Mouse (Mus musculus) thymus, postnatal 0 days (tissue): Measurements from ENCODE around the gene Creb1. TPM values are rescaled to one million over a fixed set of nuclear protein-coding genes. Genes with fewer than 3 reads are reported as not detected.
"Not testable (repeated sequence)": the region's sequence is repeated elsewhere in the genome, so short reads cannot be mapped to it uniquely, and the experiment has no call there.

Experiments used
- DNase-seq: peaks from one replicate; pipeline ENCODE4 v3.0.0-alpha.2; 2015; ENCODE audit warnings: low spot score
- polyA plus RNA-seq: library from polyadenylated mRNA; unstranded; fragments of >200 nt; fragmentation: Nextera tagmentation; extraction: Ambion mirVana; gene quantifications from 2 replicates; pipeline ENCODE4 v1.2.1, GENCODE M21; 2015

Gene Creb1
- polyA plus RNA-seq, 1 experiment from 2014 or later: 40.2 TPM

DNA sequence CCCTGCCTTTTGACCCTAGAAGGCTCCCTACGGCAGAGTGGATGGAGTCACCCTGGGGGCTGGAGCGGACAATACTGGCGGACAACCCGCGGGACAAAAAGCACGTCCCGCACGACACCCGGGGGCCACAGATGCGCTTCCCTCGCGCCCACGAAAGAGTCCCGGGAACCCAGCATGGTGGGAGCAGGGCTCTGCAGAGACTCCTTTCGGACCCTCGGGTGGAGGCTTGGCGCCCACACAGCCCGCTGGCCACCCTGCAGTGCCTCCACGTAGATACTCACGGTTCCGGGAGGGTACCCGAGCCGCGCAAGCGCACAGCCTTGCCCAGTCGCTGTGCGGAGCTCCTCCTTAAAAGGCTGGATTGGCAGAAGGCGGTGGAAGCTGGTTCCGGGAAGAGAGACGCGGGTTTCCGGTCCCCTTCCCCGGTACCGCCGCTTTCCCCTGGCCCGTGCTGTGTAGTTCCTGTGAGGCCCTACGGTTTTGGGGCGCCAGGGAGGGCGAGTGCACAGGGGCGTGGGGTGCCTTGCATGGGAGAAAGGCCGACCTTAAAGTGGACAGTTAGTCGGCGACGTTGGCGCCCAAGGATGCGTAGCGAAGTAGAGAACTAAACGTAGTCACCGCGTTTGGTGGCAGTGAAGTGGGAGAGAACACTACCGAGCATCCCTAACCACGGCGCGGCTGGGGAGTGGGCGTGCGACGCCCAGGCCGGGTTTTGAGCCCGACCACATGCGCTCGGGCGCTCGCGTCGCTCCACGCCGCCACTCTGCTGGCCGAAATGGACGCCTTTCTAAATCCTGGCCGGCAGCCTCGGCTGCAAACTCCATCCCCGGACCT, 84.7 kb downstream of the Creb1 start, which contains the start of gene Mettl21a:
Gene Mettl21a, minus strand, starts transcription at position 362 of the 834 bp plus-strand sequence.
- peak; percentile 80 for DNase-seq

DNA sequence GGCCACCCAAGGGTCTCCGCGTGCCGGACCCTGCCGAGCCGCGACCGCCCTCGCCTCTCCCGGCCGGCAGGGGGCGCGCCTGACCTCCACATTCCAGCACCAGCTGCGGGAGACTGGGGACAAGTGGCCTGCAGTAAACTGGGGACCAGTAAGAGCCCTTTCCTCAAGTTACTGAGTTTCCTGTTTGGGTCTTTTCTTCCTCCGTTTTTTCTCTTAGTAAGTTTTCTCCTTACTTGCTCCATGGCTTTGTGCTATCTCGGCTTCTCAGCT, 85.2 kb downstream of the Creb1 start:
- DNase-seq: peak; percentile 67

DNA sequence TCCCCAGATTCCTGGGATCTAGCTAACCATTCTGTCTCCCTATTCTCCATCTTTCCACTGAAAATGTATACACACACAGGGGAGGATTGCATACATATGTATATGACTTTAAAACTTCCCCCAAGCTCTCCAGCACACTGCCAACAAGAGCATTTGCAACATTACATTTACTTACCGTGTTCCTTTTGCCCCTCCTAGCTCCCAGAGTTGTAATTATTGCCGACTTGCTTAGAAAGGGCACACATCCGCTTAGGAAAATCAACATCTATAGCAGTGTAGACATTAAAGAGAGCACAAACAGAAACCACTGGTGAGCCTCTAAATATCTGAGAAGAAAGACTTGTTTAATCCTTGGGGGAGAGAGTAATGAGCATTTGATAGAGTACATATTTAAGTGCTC, 85.8 kb downstream of the Creb1 start:
- no peak for DNase-seq

DNA sequence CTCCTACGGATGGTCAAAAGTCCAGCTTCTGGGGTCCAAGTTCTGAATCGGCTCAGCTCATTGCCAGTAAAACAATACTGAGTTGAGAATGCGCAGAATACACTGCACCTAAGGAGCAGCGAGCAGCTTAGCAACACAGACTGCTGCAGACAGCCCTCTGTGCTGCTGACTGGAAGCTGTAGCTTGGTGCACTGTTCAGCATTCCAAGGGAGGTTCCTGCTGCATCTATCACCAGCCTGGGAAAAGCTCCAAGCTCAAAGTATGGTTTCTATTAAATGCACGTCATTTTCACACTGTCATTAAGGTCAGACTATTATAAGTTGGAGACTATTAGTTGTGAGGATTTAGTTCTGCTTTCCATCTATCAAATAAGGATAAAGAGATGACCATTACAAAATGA, 88.7 kb downstream of the Creb1 start:
- DNase-seq: no peak

DNA sequence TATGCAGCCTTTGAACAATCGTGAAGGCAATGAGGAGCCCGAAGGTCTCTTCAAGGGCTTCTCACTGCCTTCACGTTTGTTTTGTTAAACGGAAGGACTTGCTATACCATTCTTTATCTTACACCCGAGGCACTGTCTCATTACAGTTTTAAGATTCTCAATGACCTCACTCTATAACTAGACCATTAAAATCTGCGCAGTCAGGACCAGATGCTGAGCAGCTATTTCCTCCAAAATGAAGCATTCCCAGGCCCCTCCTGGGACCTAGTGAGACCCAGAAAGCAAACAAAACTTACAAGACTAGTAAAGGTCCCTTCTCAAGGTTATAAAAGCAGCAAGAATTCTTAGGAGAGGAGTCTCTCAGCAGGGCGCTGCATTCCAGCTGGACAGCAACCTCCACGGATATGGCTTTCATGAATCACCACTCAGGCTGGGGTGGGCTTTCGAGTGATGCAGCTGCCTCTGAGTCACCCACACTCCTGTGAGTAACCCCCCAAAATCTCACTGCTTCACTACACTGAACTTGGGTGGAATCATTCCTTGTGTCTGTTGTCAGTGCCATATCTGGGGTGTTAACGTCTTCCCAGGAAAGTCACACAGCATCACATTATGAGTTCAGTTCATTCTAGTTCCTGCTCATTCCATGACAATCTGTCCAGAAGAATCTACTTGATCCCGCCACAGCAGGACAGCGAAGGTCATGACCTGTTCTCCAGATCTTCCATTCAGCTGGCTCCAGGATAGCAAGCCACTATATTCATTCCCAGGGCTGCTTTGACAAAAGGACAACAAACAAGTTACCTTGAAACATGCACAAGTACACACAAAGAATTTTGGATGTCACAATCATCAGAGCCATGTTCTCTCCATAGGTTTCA, 91.4 kb downstream of the Creb1 start:
- DNase-seq: no peak

DNA sequence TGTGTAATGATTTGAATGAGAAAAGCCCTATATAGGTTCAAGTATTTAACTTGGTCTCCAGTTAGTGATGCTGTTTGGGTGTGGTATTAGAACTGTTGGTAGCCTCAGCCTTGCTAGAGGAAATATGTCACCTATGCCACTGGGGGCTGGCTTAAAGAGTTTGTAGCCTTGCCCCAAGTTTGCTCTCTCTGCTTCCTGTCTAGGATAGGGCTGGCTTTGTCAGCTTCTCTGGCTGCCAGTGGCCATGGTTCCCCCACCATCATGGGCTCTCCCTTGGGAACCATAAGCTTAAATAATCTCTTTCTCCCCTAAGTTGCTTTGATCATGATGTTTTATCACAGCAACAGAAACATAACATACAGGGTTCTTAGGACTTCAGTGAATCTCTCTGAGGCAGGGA, 92.8 kb downstream of the Creb1 start:
- DNase-seq: no peak

DNA sequence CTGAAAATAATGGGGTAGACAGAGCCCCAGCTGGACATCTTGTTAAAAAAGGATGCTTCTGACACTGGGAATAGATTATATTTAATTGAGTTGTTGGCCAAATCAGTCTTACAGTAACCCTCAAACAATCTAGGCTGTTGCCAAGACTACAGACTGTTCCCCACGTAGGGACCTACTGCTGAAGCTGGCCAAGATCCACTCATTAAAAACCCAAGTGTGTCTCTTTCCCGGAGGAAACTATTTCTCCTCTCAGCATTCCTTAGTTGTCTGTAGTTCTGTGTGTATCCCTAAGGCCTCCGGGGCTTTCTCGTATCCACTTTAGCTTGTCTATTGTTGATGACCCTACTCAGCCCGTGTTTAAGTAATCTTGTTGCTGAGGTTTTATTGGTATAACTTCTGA, 99.1 kb downstream of the Creb1 start:
- no peak for DNase-seq

DNA sequence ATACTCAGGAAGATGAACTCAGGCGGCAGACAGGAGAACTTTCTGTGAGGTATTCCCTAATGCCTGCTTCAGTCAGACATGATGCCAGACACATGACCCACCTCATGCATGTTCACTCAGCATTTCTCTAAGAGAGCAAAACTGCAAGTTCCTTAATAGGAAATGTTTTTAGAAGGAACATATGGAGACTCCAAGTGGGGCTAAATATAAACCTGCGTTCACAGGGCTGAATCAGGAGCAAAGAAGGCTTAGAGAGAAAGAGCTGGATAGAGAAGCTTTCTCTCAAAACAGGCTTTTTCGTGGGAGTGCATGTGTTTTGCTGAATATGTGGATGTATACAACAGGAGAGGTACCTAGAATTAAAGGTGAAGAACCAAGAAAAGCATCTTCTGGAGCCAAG, 100.8 kb downstream of the Creb1 start:
- DNase-seq: no peak

DNA sequence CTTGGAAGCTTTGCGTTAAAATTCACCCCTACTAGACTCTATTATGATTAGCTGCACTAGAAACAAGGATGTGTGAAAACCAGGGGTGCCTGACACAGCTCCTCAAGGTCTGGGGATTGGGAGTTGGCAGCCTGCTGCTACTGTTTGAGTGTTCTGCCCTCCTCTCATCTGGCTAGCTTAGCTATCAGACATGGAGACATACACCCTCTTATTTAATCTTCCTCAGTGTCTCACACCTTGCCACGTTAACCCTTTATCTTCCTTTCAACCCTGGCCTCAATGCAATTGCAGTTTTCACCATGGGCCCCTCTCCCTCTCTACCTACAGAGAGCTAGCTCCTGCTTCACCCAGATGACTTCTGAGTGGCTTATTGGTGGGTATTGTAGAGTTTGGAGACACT, 103.2 kb downstream of the Creb1 start:
- no peak for DNase-seq

DNA sequence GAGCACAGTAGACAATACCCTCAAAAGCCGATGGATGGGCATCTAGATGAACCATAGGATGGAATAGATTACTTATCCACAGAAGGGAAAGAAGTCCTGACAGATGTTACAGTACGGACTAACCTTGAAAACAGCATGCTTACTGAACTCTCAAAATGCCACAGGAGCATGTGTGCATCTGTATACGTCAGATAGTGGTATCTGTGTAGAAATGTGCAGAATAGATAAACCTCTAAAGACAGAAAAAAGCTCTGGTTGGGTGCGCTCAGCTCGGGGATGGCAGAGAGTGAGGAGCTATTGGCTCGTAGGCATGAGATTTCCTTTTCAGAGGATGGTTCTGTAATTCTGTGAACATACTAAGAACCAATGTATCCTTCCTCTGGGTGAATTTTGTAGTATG, 106.8 kb downstream of the Creb1 start:
- DNase-seq: no peak

DNA sequence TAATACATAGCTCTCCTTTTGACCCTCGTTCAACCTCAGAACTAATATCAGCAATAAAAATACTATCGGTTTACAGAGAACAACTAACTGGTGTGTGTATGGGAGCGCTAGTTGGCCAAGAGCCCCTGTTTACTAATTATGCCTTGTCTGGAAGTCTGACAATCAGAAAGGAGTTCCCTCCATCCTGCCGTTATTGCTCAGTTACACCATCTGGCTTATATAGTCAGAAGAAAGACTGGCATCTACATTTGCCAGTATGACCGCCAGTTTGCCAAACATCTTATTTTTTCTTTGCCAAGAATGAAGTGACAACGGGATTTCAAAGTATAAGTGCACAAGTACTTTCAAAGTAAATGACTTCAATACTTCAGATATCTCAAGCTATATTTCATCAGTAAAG, 108.6 kb downstream of the Creb1 start:
- no peak for DNase-seq

DNA sequence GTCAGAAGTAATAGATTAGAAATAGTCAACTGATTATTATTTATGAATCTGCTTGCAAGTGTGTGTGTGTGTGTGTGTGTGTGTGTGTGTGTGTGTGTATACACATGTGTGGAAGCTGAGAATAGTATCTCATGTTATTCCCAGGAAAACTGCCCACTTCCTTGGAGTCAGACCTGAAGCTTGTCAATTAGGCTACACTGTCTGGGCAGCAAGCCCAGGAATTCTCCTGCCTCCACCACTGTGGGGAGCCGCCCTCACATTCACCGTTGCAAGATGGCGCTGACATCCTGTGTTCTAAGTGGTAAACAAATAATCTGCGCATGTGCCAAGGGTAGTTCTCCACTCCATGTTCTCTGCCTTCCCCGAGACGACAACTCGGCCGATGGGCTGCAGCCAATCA, 110.1 kb downstream of the Creb1 start:
- DNase-seq: not testable (repeated sequence)

DNA sequence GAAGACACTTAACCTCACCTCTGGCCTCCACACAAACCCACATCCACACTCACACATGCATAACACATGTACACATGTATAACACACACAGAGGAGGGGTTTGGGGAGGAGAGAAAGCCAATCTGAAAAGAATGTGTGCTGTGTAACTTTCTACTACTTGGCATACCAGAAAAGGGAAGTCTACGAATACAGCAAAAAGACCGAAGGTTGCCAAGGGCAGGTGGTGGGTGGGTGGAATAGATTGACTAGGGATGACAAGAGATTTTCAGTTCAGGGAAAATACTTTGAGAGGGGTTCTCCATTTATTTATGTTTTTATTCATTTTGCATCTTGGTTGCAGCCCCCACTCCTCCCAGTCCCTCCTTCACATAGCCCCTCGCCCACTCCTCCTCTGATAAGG, 112.1 kb downstream of the Creb1 start:
- no peak for DNase-seq

DNA sequence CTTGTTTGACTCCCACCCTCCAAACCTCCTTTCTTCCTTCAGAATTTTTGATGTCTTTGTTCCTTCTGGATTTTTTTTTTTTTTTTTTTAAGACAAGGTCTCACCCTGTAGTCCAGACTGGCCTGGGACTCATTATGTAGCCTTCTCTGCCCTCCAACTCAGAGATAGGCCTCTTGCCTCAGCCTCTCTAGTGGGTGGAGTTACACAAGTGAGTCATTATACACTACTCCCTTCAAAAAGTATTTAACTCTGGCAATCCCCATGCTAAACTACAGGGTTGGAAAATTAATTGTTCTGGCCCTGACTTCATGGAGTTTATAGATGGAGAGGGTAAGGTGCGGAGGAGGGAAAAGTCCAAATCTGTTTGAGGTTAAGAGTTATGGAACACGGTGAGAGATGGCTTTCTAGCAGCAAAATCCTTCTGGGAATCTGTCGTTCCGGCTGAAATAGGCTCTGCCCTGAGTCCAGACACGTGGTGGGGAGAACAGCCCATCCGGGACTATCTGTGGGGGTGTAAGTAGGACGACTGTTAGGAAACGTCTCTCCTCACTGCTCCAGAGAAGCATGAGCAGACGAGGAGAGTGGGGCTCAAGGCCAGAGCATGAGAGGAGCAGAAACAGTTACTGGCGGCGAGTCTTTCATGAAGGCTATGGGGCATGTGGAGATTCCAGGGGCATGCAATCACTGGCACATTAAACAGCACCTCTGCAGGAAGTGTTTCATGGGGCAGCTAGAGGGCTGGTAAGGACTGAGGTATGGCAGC, 117.1 kb downstream of the Creb1 start:
- no peak for DNase-seq

DNA sequence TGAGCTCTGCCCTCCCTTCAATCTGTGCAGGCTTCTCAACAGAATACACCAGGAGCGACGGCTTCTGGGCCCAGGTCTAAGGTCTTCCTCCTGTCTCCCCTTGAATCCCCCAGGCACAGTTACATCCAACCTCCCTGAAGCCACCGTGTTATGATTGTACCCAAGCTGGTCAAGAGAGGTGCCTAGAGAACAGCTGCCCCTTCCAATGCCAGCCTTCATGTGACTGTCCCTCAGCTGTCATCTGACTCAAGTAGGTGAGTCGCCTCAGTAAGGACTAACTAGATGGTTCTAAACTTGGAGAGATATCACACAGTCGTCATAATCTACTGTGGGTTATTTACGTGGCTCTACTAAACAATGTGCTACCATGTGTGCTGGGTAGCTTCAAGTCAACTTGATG, 121.3 kb downstream of the Creb1 start:
- no peak for DNase-seq

Other genes with a start within 250 kb of the Creb1 start
- gene Mettl21a, start 84.6 kb downstream of the Creb1 start, polyA plus RNA-seq: 14.9 and 15.9 TPM in 2 replicates
- gene Ccnyl1, start 157.8 kb downstream of the Creb1 start, polyA plus RNA-seq: 1.6 and 2.4 TPM in 2 replicates
- 0.91 and 1.1 TPM in 2 replicates for gene Fzd5, start 205.1 kb downstream of the Creb1 start, polyA plus RNA-seq